In genomic region chr17:23746767-23747166, GRCm38 (mm10) we compare ENCODE assay signal across 26 mouse cellular contexts. TPM values are rescaled to one million over a fixed set of nuclear protein-coding genes. Genes with fewer than 3 reads are reported as not detected.
DNase-seq lines count a peak whose midpoint lies in the region; ATAC-seq and TF ChIP-seq lines count a peak whose summit lies in the region.
"Had no signal": no experiment of that assay in that cellular context is flagged by ENCODE, and none has a peak within 500 bp of the region (broad histone marks: within the 10 kb centered on the region; RNA-seq: fewer than 3 reads in every experiment).

No protein-coding gene starts in this region.

- intact Hi-C loops in gastrocnemius, adult 2 months (cut with DNase I) = loop anchor here (5.0 kb wide), 1 partner anchor 216 kb away; no protein-coding TSS in a partner anchor

- no peak overlapping the region for H3K27ac ChIP-seq in gastrocnemius, adult 2 months
- H3K27ac ChIP-seq in midbrain, embryonic 12.5 days (replicated peaks) = no peak overlapping the region
- no peak overlapping the region for H3K27ac ChIP-seq in midbrain, embryonic 13.5 days
- H3K27ac ChIP-seq: kidney, postnatal 0 days; macrophage; stomach, embryonic 15.5 days had no signal

- no peak overlapping the region for H3K4me3 ChIP-seq in gastrocnemius, adult 2 months
- no peak overlapping the region for H3K4me3 ChIP-seq in midbrain, embryonic 12.5 days
- no peak overlapping the region for H3K4me3 ChIP-seq in midbrain, embryonic 13.5 days (replicated peaks)

- no peak overlapping the region for H3K9ac ChIP-seq in midbrain, embryonic 12.5 days (replicated peaks)
- H3K9ac ChIP-seq in midbrain, embryonic 13.5 days (replicated peaks) = no peak overlapping the region
- H3K9ac ChIP-seq: stomach, embryonic 15.5 days had no signal

- peaks cover 66% of the 10 kb centered on the region for H3K27me3 ChIP-seq in midbrain, embryonic 12.5 days
- peaks cover 66% of the 10 kb centered on the region for H3K27me3 ChIP-seq in midbrain, embryonic 13.5 days

- no peaks in the 10 kb centered on the region for H3K9me3 ChIP-seq in midbrain, embryonic 12.5 days
- no peaks in the 10 kb centered on the region for H3K9me3 ChIP-seq in midbrain, embryonic 13.5 days
- H3K9me3 ChIP-seq: stomach, embryonic 15.5 days had no signal

- DNase-seq in gastrocnemius, adult 2 months = peak; percentile 11
- no peak for DNase-seq in gastrocnemius, adult 18-20 months (ENCODE audit: low spot score)
- DNase-seq in MEL-GATA-1-ER (ENCODE audit: extremely low read depth, low read depth) = peak; percentile 55
- no peak for DNase-seq in thymus, postnatal 25 days
- DNase-seq in MN1 (ENCODE audit: low spot score) = no peak
- DNase-seq: cerebellum, adult 9-11 months; embryo, embryonic 11 days; gastrocnemius, postnatal 25 days; kidney, adult 11 months; layer of hippocampus, postnatal 36 days; liver; lung, adult 18-20 months; right cerebral cortex, postnatal 14 days; spleen, adult 18-20 months; thymus, adult 2 months had no signal

- peaks cover 6% of the 10 kb centered on the region for H3K36me3 ChIP-seq in midbrain, embryonic 12.5 days
- peaks cover 15% of the 10 kb centered on the region for H3K36me3 ChIP-seq in midbrain, embryonic 13.5 days

- no peak for ATAC-seq in midbrain, embryonic 12.5 days (ENCODE audit: low FRiP score, low read depth)
- no peak for ATAC-seq in midbrain, embryonic 13.5 days
- ATAC-seq in monocyte, adult 5-6 weeks (replicated peaks; ENCODE audit: insufficient number of reproducible peaks, low FRiP score, low TSS enrichment, poor library complexity, severe bottlenecking) = 0 out of 2 replicates have a peak, but pooled peaks have one; percentile 7
- ATAC-seq: midbrain, embryonic 16.5 days had no signal

- H3K4me2 ChIP-seq in midbrain, embryonic 12.5 days (replicated peaks) = 0 out of 2 replicates have a peak overlapping the region, but pooled peaks have one; percentile 70
- no peak overlapping the region for H3K4me2 ChIP-seq in midbrain, embryonic 13.5 days (replicated peaks)

- no peak for TF ChIP-seq CTCF in gastrocnemius, adult 2 months (IDR thresholded peaks at IDR 0.05)

- 83% methylated on average over 3 of the region's 3 CpGs for WGBS in midbrain, embryonic 12.5 days
- WGBS in midbrain, embryonic 13.5 days = 88% methylated on average over 3 of the region's 3 CpGs

- peaks cover 29% of the 10 kb centered on the region for H3K4me1 ChIP-seq in midbrain, embryonic 12.5 days
- peaks cover 27% of the 10 kb centered on the region for H3K4me1 ChIP-seq in midbrain, embryonic 13.5 days (replicated peaks)

RNA-seq across cellular contexts. Expression of gene Kremen2, which starts 1.1 kb away (rescaled TPM):
- total RNA-seq in gastrocnemius, adult 2 months (2021) = not detected
- total RNA-seq in gastrocnemius, adult 18-20 months (2021) = not detected
- polyA plus RNA-seq in midbrain, embryonic 12.5 days (2016; fragmentation: Nextera tagmentation; extraction: Ambion mirVana) = 1.2 and 1.5 TPM in 2 replicates
- 0.57 and 0.66 TPM in 2 replicates for polyA plus RNA-seq in midbrain, embryonic 13.5 days (2015; fragmentation: Nextera tagmentation; extraction: Ambion mirVana)
- total RNA-seq in monocyte, adult 5-6 weeks (2017) = 0.39 TPM in 1 of 3 replicates, not detected in the others
- total RNA-seq: gastrocnemius, postnatal 25 days had no signal
- polyA plus RNA-seq: heart, postnatal 0 days; macrophage had no signal

RNA-seq across cellular contexts. Expression of gene Paqr4, which starts 6.1 kb away (rescaled TPM):
- 1 to 10 TPM; 2.7 to 4.0 TPM for total RNA-seq in gastrocnemius, adult 2 months (2021)
- total RNA-seq in gastrocnemius, adult 18-20 months (2021) = 1 to 10 TPM; 2.3 to 2.8 TPM
- polyA plus RNA-seq in midbrain, embryonic 12.5 days (2016; fragmentation: Nextera tagmentation; extraction: Ambion mirVana) = 40.4 and 41.2 TPM in 2 replicates
- polyA plus RNA-seq in midbrain, embryonic 13.5 days (2015; fragmentation: Nextera tagmentation; extraction: Ambion mirVana) = 55.8 and 56.8 TPM in 2 replicates
- 0.38 to 5.1 TPM (median 2.9 TPM) in 3 replicates for total RNA-seq in monocyte, adult 5-6 weeks (2017)

RNA-seq across cellular contexts. Expression of gene Pkmyt1, which starts 20.6 kb away (rescaled TPM):
- total RNA-seq in gastrocnemius, adult 2 months (2021) = under 1 TPM; 0.53 to 0.64 TPM
- under 1 TPM; 0.32 to 0.57 TPM for total RNA-seq in gastrocnemius, adult 18-20 months (2021)
- polyA plus RNA-seq in midbrain, embryonic 12.5 days (2016; fragmentation: Nextera tagmentation; extraction: Ambion mirVana) = 36.9 and 40.8 TPM in 2 replicates
- polyA plus RNA-seq in midbrain, embryonic 13.5 days (2015; fragmentation: Nextera tagmentation; extraction: Ambion mirVana) = 21.4 and 26.5 TPM in 2 replicates
- 0.86 to 3.7 TPM (median 2.6 TPM) in 3 replicates for total RNA-seq in monocyte, adult 5-6 weeks (2017)

RNA-seq across cellular contexts. Expression of gene 1520401A03Rik, which starts 24.2 kb away (rescaled TPM):
- not detected for total RNA-seq in gastrocnemius, adult 2 months (2021)
- total RNA-seq in gastrocnemius, adult 18-20 months (2021) = not detected
- 0.14 TPM in 1 of 2 replicates, not detected in the other for polyA plus RNA-seq in midbrain, embryonic 12.5 days (2016; fragmentation: Nextera tagmentation; extraction: Ambion mirVana)
- 0.30 TPM in 1 of 2 replicates, not detected in the other for polyA plus RNA-seq in midbrain, embryonic 13.5 days (2015; fragmentation: Nextera tagmentation; extraction: Ambion mirVana)
- total RNA-seq in monocyte, adult 5-6 weeks (2017) = not detected in 3 replicates
- total RNA-seq: gastrocnemius, postnatal 25 days; layer of hippocampus, postnatal 36 days; left cerebral cortex, postnatal 25 days; neutrophil, adult 5-6 weeks had no signal
- polyA plus RNA-seq: forebrain, embryonic 11.5 days; heart, postnatal 0 days; macrophage had no signal

RNA-seq across cellular contexts. Expression of gene Flywch1, which starts 24.6 kb away (rescaled TPM):
- 10 to 100 TPM; 43.3 to 50.4 TPM for total RNA-seq in gastrocnemius, adult 2 months (2021)
- 10 to 100 TPM; 50.0 to 59.2 TPM for total RNA-seq in gastrocnemius, adult 18-20 months (2021)
- polyA plus RNA-seq in midbrain, embryonic 12.5 days (2016; fragmentation: Nextera tagmentation; extraction: Ambion mirVana) = 212 and 220 TPM in 2 replicates
- 238 and 243 TPM in 2 replicates for polyA plus RNA-seq in midbrain, embryonic 13.5 days (2015; fragmentation: Nextera tagmentation; extraction: Ambion mirVana)
- total RNA-seq in monocyte, adult 5-6 weeks (2017) = 7.0 to 19.0 TPM (median 8.6 TPM) in 3 replicates

Comparison
In these comparisons a context has a peak if more than half of its experiments do, and no peak if none do; other contexts are left out.
1. DNase-seq: peak in gastrocnemius, adult 2 months (single experiment) and MEL-GATA-1-ER (single experiment); none in gastrocnemius, adult 18-20 months (single experiment), thymus, postnatal 25 days (single experiment) and MN1 (single experiment).